Mouse (Mus musculus) spleen, adult 2 months (tissue): Measurements from ENCODE around the gene Topaz1. TPM values are rescaled to one million over a fixed set of nuclear protein-coding genes. Genes with fewer than 3 reads are reported as not detected.

ENCODE experiments used
- DNase-seq, 2 experiments: peaks; one replicate each; pipeline versions ENCODE4 v3.0.0 to v3.0.0-alpha.2; 2012 to 2021; ENCODE audit warnings: low spot score in 2 of 2, low read depth in 1 of 2
- H3K27ac ChIP-seq: fragments of 200-500 bp; 2 replicates; pipeline ENCODE4 v1.5.1; 2012; ENCODE audit warnings: low read length, inconsistent platforms; ENCODE audit not compliant: insufficient read depth
- H3K27me3 ChIP-seq: fragments of 200-500 bp; 2 replicates; pipeline ENCODE4 v1.6.1; 2012; ENCODE audit warnings: mild to moderate bottlenecking, moderate library complexity, low read length, inconsistent platforms; ENCODE audit not compliant: control insufficient read depth, insufficient read depth
- H3K36me3 ChIP-seq: fragments of 200-500 bp; 2 replicates; pipeline ENCODE4 v1.6.1; 2012; ENCODE audit warnings: mild to moderate bottlenecking, low read length, inconsistent platforms; ENCODE audit not compliant: control insufficient read depth, insufficient read depth
- H3K4me1 ChIP-seq: fragments of 200-500 bp; 2 replicates; pipeline ENCODE4 v1.6.1; 2011; ENCODE audit warnings: inconsistent platforms; ENCODE audit not compliant: control insufficient read depth, insufficient read depth, insufficient read length
- H3K4me3 ChIP-seq: fragments of 200-500 bp; 2 replicates; pipeline ENCODE4 v1.5.1; 2011; ENCODE audit warnings: mild to moderate bottlenecking, inconsistent platforms; ENCODE audit not compliant: insufficient read depth, insufficient read length; ENCODE audit errors: extremely low read depth
- CTCF ChIP-seq: fragments of 200-500 bp; IDR thresholded peaks from 2 replicates; pipeline ENCODE4 v1.5.1; 2011; ENCODE audit warnings: mild to moderate bottlenecking, inconsistent platforms; ENCODE audit not compliant: insufficient read depth, insufficient read length, insufficient replicate concordance; ENCODE audit errors: extremely low read depth
- POLR2A ChIP-seq: fragments of 200-500 bp; IDR thresholded peaks from 2 replicates; pipeline ENCODE4 v1.6.1; 2011; ENCODE audit warnings: low read depth, low read length, inconsistent platforms
- WGBS: fragments of 180-500 bp; shearing (Covaris S2); methylation state at CpG from one replicate; pipeline ENCODE4 v1.1.7; 2018; 5-methylcytosine and 5-hydroxymethylcytosine counted together
- polyA plus RNA-seq: library from polyadenylated mRNA; depleted of rRNA; stranded (reverse); fragments of >200 nt; gene quantifications from 2 replicates; pipeline ENCODE4 v1.2.3, GENCODE M21; 2012; rRNA removed

The Topaz1 gene
- not detected in 2 replicates for polyA plus RNA-seq

DNA sequence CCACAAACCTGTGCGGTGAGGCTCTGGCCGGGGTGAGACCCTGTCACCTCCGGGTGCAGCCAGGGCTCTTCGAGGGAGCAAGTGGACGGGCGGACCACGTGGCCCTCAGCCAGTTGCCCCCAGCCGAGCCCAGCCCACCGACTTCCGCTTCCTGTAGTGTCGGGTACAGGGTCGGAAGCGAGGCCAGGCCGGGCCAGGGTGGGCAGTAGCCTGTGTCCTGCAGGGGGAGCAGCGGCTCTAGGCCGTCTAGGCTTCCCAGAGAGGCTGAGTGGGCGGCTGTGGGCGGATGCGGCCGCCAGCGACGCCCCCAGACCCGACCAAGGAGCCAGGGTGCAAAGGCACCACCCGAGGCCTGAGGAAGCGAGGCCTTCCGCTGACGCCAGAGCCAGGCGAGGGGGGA, at the start of gene Topaz1:
Gene Topaz1 (plus strand): TSS at position 287 of the 400 bp plus-strand sequence.
- no peak within 1 kb of the TSS for H3K4me3 ChIP-seq
- H3K36me3 ChIP-seq, result no peaks in the 10 kb centered on the region
- no peak within 1 kb of the TSS for H3K27ac ChIP-seq
- no peak for DNase-seq
- H3K27me3 ChIP-seq, result no peaks in the 10 kb centered on the region
- TF ChIP-seq CTCF (no peak), POLR2A (no peak)
- no peaks in the 10 kb centered on the region for H3K4me1 ChIP-seq
- 83% methylated on average over 28 of the region's 28 CpGs for WGBS

DNA sequence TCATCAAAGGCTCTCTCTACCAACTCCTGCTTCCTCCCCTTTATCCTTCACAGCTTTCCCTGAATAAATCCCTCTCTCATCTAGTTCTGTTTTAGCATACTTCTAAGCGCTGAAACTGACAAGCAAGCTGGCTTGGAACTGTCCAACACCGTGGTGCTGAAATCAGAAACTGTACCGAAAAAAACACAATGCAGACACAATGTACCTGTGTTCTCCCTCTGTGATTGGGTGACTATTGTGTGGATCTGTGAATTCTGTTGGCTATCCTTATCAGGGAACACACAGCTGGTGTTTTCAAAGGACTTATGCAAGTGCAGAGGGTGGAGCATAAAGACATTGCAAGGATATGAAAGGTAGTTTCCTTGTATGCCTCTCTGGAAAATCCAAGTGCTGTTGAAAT, 45.3 kb upstream of the Topaz1 start:
- Histone ChIP-seq H3K4me3 (no peak overlapping the region), H3K36me3 (no peaks in the 10 kb centered on the region), H3K27me3 (no peaks in the 10 kb centered on the region), H3K4me1 (no peaks in the 10 kb centered on the region), H3K27ac (no peak overlapping the region)
- no peak for DNase-seq
- 7% methylated on average over 3 of the region's 3 CpGs for WGBS
- TF ChIP-seq POLR2A (no peak), CTCF (no peak)

DNA sequence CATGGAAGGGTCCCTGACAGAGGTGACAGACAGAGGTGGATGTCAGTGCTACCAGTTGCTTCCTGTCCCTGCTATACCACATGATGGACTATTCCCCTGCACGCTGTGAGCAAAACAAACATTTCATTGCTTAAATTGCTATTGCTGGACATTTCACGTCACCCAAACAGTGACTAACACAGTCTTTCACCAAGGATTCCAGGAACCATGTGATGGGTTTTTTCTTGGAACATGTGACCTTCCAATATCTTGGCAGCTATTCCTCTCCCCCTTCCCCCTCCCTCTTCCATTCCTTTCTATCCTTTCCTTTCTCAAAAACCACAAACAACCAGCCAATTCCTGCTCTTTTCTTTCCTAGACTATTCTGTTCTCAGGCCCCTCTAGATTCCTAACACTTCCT, 33.3 kb upstream of the Topaz1 start:
- Histone ChIP-seq H3K4me1 (no peaks in the 10 kb centered on the region), H3K4me3 (no peak overlapping the region), H3K36me3 (no peaks in the 10 kb centered on the region), H3K27ac (no peak overlapping the region), H3K27me3 (no peaks in the 10 kb centered on the region)
- TF ChIP-seq CTCF (no peak), POLR2A (no peak)
- DNase-seq, result no peak
- 68% methylated on average over 2 of the region's 2 CpGs for WGBS

DNA sequence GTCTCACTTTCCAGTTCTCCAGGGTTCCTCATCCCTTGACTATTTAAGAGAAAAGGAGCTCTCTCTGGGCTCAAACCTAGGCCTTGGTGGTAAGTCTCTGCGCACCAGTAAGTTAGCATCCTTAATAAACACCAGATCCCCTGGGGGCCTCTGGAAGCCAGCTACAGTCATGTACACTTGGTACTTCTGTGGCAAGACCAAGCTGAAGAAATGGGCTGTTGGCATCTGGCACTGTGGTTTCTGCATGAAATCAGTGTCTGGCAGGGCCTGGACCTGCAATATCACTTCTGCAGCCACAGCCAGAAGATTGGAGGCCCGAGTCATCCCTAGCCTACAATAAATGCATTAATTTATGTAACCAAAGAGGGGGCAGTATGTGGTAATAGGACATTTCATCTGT, 32.1 kb upstream of the Topaz1 start:
- 74% methylated on average over 2 of the region's 2 CpGs for WGBS
- no peaks in the 10 kb centered on the region for H3K36me3 ChIP-seq
- no peaks in the 10 kb centered on the region for H3K27me3 ChIP-seq
- no peak overlapping the region for H3K27ac ChIP-seq
- H3K4me3 ChIP-seq, result no peak overlapping the region
- no peak for DNase-seq
- no peaks in the 10 kb centered on the region for H3K4me1 ChIP-seq
- TF ChIP-seq POLR2A, result no peak
- no peak for TF ChIP-seq CTCF

DNA sequence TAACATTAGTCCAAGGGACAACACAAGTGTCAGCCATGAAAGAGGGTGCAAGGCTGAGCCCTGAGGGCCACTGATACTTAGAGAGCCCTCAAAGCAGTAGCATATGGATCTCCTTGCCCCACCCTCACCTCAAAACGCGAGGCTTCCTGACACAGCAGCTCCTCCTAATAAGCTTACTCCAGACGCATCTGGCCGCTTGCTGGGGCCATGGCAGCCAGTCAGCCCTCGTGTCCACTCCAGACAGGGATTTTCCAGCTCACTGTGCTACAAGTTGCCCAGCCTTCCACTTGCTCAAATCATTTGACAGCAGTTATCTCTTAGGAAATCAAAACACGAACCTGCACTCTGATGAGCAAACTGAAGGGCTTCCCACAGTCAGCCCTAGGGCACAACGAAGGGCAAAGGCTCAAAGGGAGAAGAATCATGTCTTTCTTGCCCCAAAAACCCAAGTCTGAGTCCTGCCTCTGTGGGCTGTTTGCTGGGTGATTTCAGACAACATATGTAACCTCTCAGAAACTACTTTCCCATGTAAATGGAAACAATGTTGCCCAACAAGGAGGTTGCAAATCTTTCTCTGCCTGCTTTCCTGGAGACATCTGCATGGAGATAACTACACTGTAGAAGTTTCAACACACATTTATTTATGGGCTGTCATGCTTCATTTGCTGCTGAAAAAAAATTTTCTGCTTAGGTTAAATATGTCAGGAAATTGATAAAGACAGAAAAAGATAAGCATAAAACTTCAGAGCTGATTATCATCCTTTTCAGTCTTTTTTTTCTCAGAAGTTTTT, 30.8 kb upstream of the Topaz1 start:
- DNase-seq, result no peak
- no peak for TF ChIP-seq CTCF
- TF ChIP-seq POLR2A, result no peak
- H3K36me3 ChIP-seq, result no peaks in the 10 kb centered on the region
- H3K4me3 ChIP-seq, result no peak overlapping the region
- no peaks in the 10 kb centered on the region for H3K4me1 ChIP-seq
- H3K27ac ChIP-seq, result no peak overlapping the region
- no peaks in the 10 kb centered on the region for H3K27me3 ChIP-seq
- 44% methylated on average over 7 of the region's 7 CpGs for WGBS

DNA sequence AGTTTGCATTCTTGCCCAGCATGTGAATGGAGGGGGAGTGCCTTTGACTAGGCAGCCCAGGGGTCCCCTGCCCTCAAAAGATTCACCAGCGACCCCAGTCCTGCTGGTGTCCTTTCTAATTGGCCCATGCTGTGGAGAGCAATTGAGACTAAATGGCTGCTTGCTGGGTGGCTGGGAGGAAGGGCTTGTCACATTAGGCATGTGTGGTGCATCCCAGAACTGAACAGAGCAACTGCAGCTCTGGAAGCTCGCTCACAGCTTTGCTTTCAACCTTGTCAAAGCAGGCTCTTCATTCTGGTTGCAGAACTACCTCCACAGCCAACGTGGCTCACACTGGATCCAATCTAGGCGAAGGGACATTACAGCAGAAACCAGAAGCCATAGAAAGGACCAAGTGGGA, 24.9 kb upstream of the Topaz1 start:
- DNase-seq, result no peak
- Histone ChIP-seq H3K27me3 (no peaks in the 10 kb centered on the region), H3K36me3 (no peaks in the 10 kb centered on the region), H3K4me1 (no peaks in the 10 kb centered on the region), H3K4me3 (no peak overlapping the region), H3K27ac (no peak overlapping the region)
- TF ChIP-seq CTCF (no peak), POLR2A (no peak)
- 56% methylated on average over 4 of the region's 4 CpGs for WGBS

DNA sequence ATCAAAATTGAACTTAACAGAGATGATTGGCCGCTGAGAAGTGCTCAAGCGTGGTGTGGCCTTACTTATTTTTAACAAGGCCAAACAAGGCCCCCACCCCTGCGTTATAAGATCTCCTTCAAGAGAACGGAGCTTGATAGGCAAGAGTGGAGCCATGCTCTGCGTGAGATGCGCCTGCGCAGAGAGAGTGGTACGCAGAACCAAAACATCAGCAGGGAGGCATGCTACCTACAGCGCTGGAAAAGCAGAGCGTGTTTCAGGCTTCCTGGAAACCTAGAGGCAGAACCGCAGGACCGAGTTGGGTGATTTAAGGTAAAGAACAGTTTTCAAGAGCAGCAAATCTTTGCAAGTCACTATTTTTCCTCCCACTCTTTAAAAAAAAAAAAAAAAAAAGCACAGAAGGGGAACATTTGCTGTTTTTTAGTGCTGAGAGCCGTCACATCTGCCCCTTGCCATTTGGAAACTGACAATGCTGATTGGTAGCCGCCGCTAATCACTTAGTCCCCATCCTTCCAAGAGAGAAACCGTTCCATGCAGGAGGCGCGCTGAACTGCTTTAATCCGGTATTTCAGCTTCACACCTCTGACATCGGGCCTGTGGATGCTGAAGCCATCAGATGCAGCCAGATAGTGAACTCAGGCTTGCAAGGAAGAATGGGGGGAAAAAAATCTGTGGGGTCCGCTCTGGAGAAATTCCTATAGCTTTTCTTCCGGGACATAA, 21.9 kb upstream of the Topaz1 start:
- TF ChIP-seq CTCF, result no peak
- no peak for TF ChIP-seq POLR2A
- no peak for DNase-seq

More for the DNA sequence above, 21.9 kb upstream of the Topaz1 start:
- no peaks in the 10 kb centered on the region for H3K4me1 ChIP-seq
- no peaks in the 10 kb centered on the region for H3K36me3 ChIP-seq
- H3K27me3 ChIP-seq, result no peaks in the 10 kb centered on the region
- 50% methylated on average over 22 of the region's 22 CpGs for WGBS
- no peak overlapping the region for H3K27ac ChIP-seq
- no peak overlapping the region for H3K4me3 ChIP-seq
